Mouse (Mus musculus) forebrain, embryonic 15.5 days (tissue): ENCODE results near the gene Mpg. TPM values are rescaled to one million over a fixed set of nuclear protein-coding genes. Genes with fewer than 3 reads are reported as not detected.

Experiments used
- ATAC-seq: fragments of 200-750 bp; cut with Nextera tagmentation; replicated peaks from 2 replicates; pipeline ENCODE4 v1.8.0; 2017; ENCODE audit warnings: mild to moderate bottlenecking, moderate TSS enrichment, moderate library complexity
- H3K27ac ChIP-seq: fragments of 300-500 bp; sonication (generic); replicated peaks from 2 replicates; pipeline ENCODE4 v1.5.1; 2015; ENCODE audit warnings: mild to moderate bottlenecking, inconsistent platforms
- H3K27me3 ChIP-seq: fragments of 300-500 bp; sonication (generic); 2 replicates; pipeline ENCODE4 v1.6.1; 2015; ENCODE audit warnings: inconsistent platforms
- H3K36me3 ChIP-seq: fragments of 300-500 bp; sonication (generic); 2 replicates; pipeline ENCODE4 v1.6.1; 2015; ENCODE audit warnings: mild to moderate bottlenecking, inconsistent platforms
- H3K4me1 ChIP-seq: fragments of 300-500 bp; sonication (generic); 2 replicates; pipeline ENCODE4 v1.6.1; 2015; ENCODE audit warnings: inconsistent platforms
- H3K4me2 ChIP-seq: fragments of 300-500 bp; sonication (generic); replicated peaks from 2 replicates; pipeline ENCODE4 v1.6.1; 2015; ENCODE audit warnings: mild to moderate bottlenecking, inconsistent platforms
- H3K4me3 ChIP-seq: fragments of 300-500 bp; sonication (generic); 2 replicates; pipeline ENCODE4 v1.5.1; 2015; ENCODE audit warnings: mild to moderate bottlenecking, inconsistent platforms
- H3K9ac ChIP-seq: fragments of 300-500 bp; sonication (generic); replicated peaks from 2 replicates; pipeline ENCODE4 v1.6.1; 2015; ENCODE audit warnings: mild to moderate bottlenecking, inconsistent platforms
- H3K9me3 ChIP-seq: fragments of 300-500 bp; sonication (generic); 2 replicates; pipeline ENCODE4 v1.6.1; 2016; ENCODE audit warnings: inconsistent platforms
- WGBS: fragments of 180-500 bp; shearing (Covaris S2); methylation state at CpG from one replicate; pipeline ENCODE4 v1.1.7; 2015; ENCODE audit warnings: mixed read lengths; 5-methylcytosine and 5-hydroxymethylcytosine counted together
- polyA plus RNA-seq: library from polyadenylated mRNA; unstranded; fragments of >200 nt; fragmentation: Nextera tagmentation; extraction: Ambion mirVana; gene quantifications from 2 replicates; pipeline ENCODE4 v1.2.1, GENCODE M21; 2015

Gene Mpg
- 33.5 and 33.8 TPM in 2 replicates for polyA plus RNA-seq

DNA sequence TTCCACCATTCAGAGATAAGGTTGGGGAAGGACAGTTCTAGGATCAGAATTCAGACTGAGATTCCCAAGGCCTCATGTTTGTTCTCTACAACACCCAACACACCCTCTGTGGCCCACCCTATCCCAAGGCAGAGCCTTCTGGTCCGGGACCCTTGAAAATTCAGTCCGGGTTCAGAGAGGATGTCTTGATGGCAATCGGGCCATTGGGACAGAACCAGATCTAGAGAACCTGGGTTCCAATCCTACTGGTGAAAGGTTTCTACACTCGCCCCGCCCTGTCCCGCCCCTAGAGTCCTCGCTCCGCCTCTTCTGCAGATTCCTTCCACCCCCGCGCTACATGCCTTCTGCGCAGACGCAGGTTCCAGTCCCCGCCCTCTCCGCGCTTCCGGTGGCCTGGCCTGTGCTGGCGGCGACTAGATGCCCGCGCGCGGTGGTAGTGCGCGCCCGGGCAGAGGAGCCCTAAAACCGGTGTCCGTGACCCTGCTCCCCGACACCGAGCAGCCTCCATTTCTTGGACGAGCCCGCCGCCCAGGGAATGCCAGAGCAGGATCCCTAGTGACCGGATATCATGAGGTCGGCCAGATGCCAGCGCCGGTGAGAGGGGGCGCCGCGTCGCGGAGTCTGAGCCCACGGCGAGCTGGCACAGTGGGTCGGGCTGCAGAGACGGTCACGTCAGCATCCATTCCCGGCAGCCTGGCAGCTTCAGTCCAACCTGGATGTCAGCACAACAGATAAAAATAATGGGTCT, at the start of gene Mpg:
Mpg (plus strand) TSS at position 382 of the 748 bp plus-strand sequence.
- Histone ChIP-seq H3K36me3 (peaks cover 1% of the 10 kb centered on the region; the same call in 1 of the 2 replicates), H3K9me3 (no peaks in the 10 kb centered on the region), H3K4me2 (peak within 1 kb of the TSS; percentile 73), H3K4me1 (peaks cover 52% of the 10 kb centered on the region), H3K9ac (peak within 1 kb of the TSS; percentile 74), H3K27me3 (peaks cover 21% of the 10 kb centered on the region), H3K27ac (peak within 1 kb of the TSS; percentile 73), H3K4me3 (peak within 1 kb of the TSS; percentile 65)
- 4% methylated on average over 47 of the region's 47 CpGs for WGBS
- peak; percentile 81 for ATAC-seq

DNA sequence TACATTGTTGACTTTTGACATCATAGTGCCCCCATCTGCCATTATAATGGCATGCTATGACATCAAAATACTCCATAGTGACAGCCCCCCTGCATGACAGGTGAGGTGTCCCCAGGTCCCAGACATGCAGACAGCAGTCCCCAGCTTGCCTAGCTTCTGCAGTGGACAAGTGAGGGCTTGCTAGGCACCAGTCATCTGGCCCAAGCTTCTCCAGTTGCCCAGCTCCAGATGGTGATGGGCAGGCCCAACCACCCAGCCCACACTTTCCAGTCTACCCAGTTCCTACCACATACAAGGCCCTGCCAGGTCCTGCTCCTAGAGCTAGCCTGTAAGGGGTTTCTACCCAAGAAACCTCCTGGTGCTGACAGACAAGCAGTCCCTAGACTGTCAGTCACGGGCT, 47.8 kb upstream of the Mpg start:
- H3K4me1 ChIP-seq: 0 out of 2 replicates have a peak, but pooled peaks cover 7% of the 10 kb centered on the region
- no peak for ATAC-seq
- no peaks in the 10 kb centered on the region; the same call in 1 of the 2 replicates for H3K27me3 ChIP-seq
- no peak overlapping the region for H3K27ac ChIP-seq
- H3K36me3 ChIP-seq: no peaks in the 10 kb centered on the region
- no peaks in the 10 kb centered on the region for H3K9me3 ChIP-seq
- H3K4me3 ChIP-seq: no peak overlapping the region
- no peak overlapping the region for H3K9ac ChIP-seq
- 78% methylated on average over 1 of the region's 1 CpGs for WGBS
- no peak overlapping the region for H3K4me2 ChIP-seq

DNA sequence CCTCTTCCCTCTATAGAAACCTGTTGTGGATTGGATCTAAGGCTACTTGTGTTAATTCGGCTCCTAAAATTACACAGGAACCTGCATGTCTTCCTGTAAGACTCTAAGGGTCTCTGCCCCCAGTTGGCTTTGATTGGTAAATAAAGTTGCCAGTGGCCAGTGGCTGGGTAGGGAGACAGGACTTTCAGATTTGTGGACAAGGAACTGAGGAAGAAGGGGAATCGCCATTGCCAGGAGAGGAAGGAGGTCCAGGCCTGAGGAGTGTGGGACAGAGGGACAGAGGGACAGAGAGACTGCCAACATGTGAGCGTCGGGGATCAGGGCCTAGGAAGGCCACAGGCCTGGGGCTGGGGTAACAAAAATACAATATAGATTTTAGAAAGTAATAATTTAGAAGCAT, 45.1 kb upstream of the Mpg start:
- no peak overlapping the region for H3K27ac ChIP-seq
- no peaks in the 10 kb centered on the region; the same call in 1 of the 2 replicates for H3K27me3 ChIP-seq
- H3K9me3 ChIP-seq: no peaks in the 10 kb centered on the region
- WGBS: 89% methylated on average over 4 of the region's 4 CpGs
- H3K4me1 ChIP-seq: 0 out of 2 replicates have a peak, but pooled peaks cover 7% of the 10 kb centered on the region
- no peak overlapping the region for H3K4me3 ChIP-seq
- no peak overlapping the region for H3K9ac ChIP-seq
- no peaks in the 10 kb centered on the region for H3K36me3 ChIP-seq
- ATAC-seq: no peak
- no peak overlapping the region for H3K4me2 ChIP-seq

DNA sequence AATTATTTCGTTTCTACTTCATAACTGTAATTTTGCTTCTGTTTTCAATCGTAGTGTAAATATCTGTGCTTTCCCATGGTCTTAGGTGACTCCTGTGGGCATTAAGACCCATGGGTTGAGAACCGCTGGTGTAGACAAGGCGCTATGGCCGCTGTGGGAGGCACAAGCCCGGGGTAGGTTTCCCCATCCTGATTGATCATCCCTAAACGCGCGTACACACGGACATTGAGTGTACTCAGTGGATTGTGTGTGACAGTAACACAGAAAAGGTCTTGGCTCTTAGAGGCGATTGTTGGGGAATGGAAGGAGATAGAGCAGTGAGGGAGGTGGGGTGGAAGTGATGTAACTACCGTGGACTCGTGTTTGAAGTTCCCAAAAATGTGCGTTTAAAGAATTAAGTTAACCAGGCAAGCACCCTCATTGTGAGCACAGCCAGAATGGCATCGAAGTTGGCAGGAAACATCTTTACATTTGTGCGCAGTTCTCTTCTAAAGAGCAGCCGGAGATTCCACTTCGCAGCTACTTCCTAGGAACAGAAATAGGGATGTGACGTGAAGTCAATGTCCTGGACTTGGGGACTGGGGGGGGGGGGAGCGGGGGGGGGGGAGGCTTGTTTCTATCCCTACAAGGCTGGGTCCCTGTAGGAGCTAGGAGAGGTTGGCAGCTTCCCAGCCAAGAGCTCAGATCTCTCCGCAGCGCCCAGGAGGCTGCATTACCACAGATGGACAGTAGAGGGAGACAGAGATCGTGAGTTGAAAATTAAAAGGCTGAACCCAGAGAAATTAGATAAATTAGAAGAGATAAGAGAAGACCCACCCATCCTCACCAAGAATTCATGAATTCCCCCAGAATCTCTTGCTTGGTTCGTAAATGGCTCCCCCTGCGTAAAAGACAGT, 44.1 kb upstream of the Mpg start:
- 0 out of 2 replicates have a peak, but pooled peaks cover 7% of the 10 kb centered on the region for H3K4me1 ChIP-seq
- H3K4me3 ChIP-seq: no peak overlapping the region
- 49% methylated on average over 23 of the region's 25 CpGs for WGBS
- ATAC-seq: peak; percentile 87
- 0 out of 2 replicates have a peak overlapping the region, but pooled peaks have one; percentile 17 for H3K4me2 ChIP-seq
- 0 out of 2 replicates have a peak overlapping the region, but pooled peaks have one; percentile 11 for H3K27ac ChIP-seq
- H3K9ac ChIP-seq: no peak overlapping the region
- no peaks in the 10 kb centered on the region; the same call in 1 of the 2 replicates for H3K27me3 ChIP-seq
- no peaks in the 10 kb centered on the region for H3K36me3 ChIP-seq
- H3K9me3 ChIP-seq: no peaks in the 10 kb centered on the region

DNA sequence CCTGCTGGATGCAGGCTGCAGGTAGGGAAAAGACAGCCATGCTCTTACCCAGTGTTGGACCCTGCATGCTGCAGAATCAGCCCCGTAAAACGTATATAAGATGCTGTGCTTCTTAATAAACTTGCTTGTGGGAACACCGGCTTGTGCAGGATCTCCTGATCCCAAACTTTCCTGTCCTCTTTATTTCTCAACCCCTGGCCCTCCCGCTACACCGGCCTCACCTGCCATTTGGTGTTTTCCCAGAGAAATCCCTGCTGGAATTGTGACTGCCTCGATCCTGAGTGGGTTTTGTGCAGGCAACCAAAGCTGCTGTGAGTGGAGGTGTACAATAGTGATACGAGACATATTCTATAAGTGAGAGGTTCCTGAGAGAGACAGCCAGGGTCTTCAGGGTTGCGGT, 41.8 kb upstream of the Mpg start:
- WGBS: 92% methylated on average over 8 of the region's 8 CpGs
- ATAC-seq: no peak

DNA sequence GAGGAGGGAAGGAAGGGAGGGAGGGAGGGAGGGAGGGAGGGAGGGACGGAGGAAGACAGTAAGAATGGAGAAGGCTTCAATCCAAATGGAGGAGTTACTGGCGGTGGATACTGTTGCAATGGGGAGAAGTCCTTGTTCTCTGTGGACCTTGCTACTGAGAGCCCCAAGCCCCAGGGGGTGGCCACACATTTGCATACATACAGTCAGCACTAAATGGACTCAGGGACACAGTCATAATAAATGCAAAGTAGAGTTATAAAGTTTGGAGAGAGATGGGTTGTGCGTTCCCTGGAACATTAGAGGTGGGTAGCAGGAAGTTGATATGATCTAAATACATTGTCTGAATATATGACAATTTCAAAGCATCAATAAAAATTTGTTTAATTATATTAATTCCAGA, 40.3 kb upstream of the Mpg start:
- H3K4me3 ChIP-seq: no peak overlapping the region
- no peak overlapping the region for H3K9ac ChIP-seq
- 85% methylated on average over 3 of the region's 3 CpGs for WGBS
- no peak overlapping the region for H3K4me2 ChIP-seq
- no peaks in the 10 kb centered on the region; the same call in 1 of the 2 replicates for H3K27me3 ChIP-seq
- 0 out of 2 replicates have a peak, but pooled peaks cover 7% of the 10 kb centered on the region for H3K4me1 ChIP-seq
- ATAC-seq: no peak
- no peaks in the 10 kb centered on the region for H3K9me3 ChIP-seq
- no peaks in the 10 kb centered on the region for H3K36me3 ChIP-seq
- H3K27ac ChIP-seq: no peak overlapping the region

More for the DNA sequence above, 41.8 kb upstream of the Mpg start:
- no peak overlapping the region for H3K4me2 ChIP-seq
- H3K27ac ChIP-seq: no peak overlapping the region
- 0 out of 2 replicates have a peak, but pooled peaks cover 7% of the 10 kb centered on the region for H3K4me1 ChIP-seq
- no peaks in the 10 kb centered on the region; the same call in 1 of the 2 replicates for H3K27me3 ChIP-seq
- no peak overlapping the region for H3K4me3 ChIP-seq
- no peaks in the 10 kb centered on the region for H3K36me3 ChIP-seq
- H3K9ac ChIP-seq: no peak overlapping the region
- H3K9me3 ChIP-seq: no peaks in the 10 kb centered on the region

DNA sequence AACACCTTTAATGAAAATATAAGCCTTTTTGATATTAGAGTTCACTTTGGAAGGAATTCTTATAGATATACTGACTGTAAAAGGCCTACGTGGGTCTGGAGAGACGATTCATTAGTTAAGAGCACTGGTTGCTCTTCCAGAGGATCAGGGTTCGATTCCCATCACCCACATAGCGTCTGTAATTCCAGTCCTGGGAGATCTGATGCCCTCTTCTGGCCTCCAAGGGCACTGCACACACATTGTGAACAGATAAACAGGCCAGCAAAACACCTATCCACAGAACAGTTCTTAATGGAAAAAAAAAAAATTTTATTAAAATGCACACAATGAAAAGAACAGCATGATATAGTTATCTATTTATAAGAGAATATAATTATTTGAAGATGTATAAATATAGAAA, 39.0 kb upstream of the Mpg start:
- Histone ChIP-seq H3K36me3 (no peaks in the 10 kb centered on the region), H3K4me2 (no peak overlapping the region), H3K4me1 (0 out of 2 replicates have a peak, but pooled peaks cover 3% of the 10 kb centered on the region), H3K9ac (no peak overlapping the region), H3K9me3 (no peaks in the 10 kb centered on the region), H3K27ac (no peak overlapping the region), H3K27me3 (no peaks in the 10 kb centered on the region), H3K4me3 (no peak overlapping the region)
- ATAC-seq: no peak
- 91% methylated on average over 4 of the region's 4 CpGs for WGBS

DNA sequence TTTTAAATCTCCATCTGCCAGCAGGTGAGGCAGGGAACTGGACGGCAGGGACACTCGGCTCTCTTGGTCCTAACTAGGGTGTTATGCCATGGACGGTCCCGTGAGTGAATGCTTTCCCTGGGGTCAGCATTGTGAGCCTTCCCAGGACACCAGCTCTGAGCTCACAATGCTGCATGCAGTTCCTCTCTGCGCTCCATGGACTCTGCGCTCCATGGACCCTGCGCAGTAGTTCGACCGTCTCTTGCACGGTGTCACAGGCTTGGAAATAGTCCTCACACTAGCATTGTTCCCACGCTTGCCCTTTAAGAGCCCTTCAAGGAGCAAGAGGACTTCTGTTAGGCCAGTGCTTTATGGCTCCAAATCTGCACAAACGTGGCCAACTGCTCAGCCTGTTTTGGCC, 37.4 kb upstream of the Mpg start:
- Histone ChIP-seq H3K4me3 (no peak overlapping the region), H3K9me3 (no peaks in the 10 kb centered on the region), H3K4me1 (no peaks in the 10 kb centered on the region), H3K27ac (no peak overlapping the region), H3K36me3 (no peaks in the 10 kb centered on the region), H3K4me2 (no peak overlapping the region), H3K27me3 (no peaks in the 10 kb centered on the region), H3K9ac (no peak overlapping the region)
- WGBS: 84% methylated on average over 12 of the region's 12 CpGs
- no peak for ATAC-seq

DNA sequence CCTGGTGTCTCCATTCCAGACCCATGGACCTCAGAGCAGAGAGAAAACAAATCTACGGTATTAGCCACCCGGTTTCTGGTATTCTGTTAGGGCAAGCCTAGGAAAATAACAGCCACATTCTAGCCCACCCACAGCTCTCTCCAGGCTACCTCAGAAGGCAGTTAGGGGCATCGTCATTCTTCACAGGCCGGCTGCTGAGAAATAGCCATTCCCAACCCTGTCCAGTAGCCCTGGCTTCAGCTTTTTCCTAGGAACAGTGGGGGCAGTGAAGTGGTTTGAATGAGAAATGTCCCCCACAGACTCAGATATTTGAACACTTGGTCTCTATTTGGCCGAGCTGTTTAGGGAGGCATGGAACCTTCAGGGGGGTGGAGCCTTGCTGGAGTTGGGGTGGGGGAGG, 36.9 kb upstream of the Mpg start:
- no peaks in the 10 kb centered on the region for H3K27me3 ChIP-seq
- no peaks in the 10 kb centered on the region for H3K4me1 ChIP-seq
- no peak overlapping the region for H3K4me3 ChIP-seq
- H3K9me3 ChIP-seq: no peaks in the 10 kb centered on the region
- no peak for ATAC-seq
- no peaks in the 10 kb centered on the region for H3K36me3 ChIP-seq
- no peak overlapping the region for H3K27ac ChIP-seq
- H3K9ac ChIP-seq: no peak overlapping the region
- WGBS: 68% methylated on average over 5 of the region's 5 CpGs
- no peak overlapping the region for H3K4me2 ChIP-seq

DNA sequence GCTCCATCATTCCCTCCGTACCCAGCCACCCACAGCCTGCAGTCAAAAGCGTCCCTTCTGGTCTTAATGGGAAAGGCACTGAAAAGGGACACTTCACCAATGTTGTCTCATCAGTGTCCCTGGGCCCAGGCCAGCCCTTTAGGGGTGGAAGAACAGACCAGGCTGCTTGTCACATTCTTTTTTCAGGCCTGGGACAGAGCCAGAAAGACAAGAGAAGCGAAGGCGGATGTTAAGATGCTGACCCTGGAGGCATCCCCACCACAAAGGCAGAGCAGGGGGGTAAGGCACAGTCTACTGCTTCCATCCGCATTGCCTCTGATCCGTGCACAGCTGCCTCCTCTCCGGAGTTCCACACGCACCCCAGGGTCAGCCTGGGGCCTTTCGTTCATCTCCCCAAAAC, 36.2 kb upstream of the Mpg start:
- no peak for ATAC-seq
- H3K36me3 ChIP-seq: no peaks in the 10 kb centered on the region
- no peaks in the 10 kb centered on the region for H3K27me3 ChIP-seq
- H3K4me1 ChIP-seq: no peaks in the 10 kb centered on the region
- H3K9ac ChIP-seq: no peak overlapping the region
- H3K4me2 ChIP-seq: no peak overlapping the region
- 74% methylated on average over 9 of the region's 9 CpGs for WGBS
- H3K9me3 ChIP-seq: no peaks in the 10 kb centered on the region
- H3K4me3 ChIP-seq: no peak overlapping the region
- H3K27ac ChIP-seq: no peak overlapping the region

DNA sequence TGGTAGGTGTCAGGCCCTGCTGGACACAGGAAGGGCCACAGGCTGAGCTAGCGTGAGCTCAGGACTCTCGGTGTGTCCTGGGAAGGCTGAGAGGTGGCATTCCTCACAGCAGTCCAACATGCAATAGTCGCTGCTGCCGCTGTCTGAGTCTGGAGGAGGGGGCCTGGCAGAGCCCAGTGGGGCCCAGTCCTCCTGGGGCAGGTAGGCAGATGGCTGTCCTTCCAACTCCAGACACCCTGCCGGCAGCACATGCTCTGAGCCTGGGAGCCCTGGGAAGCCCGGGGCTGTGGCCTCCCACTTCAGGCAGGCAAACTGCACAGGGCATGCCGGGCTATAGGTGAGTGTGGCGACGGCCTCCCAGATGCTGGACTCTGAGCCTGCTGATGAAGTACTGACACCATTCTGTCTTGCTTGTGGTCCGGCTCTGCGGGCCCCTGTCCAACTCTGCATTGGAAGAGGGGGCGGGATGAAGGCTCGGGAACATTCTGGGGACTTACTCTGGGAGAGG, 35.6 kb upstream of the Mpg start:
- H3K9ac ChIP-seq: no peak overlapping the region
- 82% methylated on average over 13 of the region's 13 CpGs for WGBS
- no peak overlapping the region for H3K4me2 ChIP-seq
- H3K27me3 ChIP-seq: no peaks in the 10 kb centered on the region
- no peaks in the 10 kb centered on the region for H3K36me3 ChIP-seq
- ATAC-seq: no peak
- no peaks in the 10 kb centered on the region for H3K4me1 ChIP-seq
- H3K4me3 ChIP-seq: no peak overlapping the region
- no peak overlapping the region for H3K27ac ChIP-seq
- no peaks in the 10 kb centered on the region for H3K9me3 ChIP-seq

DNA sequence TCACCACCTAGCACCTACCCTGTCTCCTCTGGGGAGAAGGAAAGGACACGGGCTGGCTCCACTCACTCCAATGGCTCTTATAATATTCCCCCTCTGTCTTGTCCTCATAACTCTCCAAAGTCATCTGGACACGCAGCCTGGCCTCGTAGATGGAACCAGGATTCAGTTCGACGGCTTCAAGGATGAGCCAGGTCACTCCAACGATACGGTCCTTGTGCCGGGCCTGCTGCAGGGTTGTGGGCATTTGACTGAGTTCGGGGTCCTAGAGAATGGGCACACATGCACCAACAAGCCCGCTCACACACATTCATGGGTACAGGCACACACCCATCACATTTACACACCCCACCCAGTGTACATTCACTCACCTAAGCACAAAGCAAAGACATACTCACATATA, 33.1 kb upstream of the Mpg start:
- ATAC-seq: no peak
- no peaks in the 10 kb centered on the region for H3K36me3 ChIP-seq
- no peak overlapping the region for H3K4me2 ChIP-seq
- H3K9me3 ChIP-seq: no peaks in the 10 kb centered on the region
- H3K4me3 ChIP-seq: no peak overlapping the region
- H3K27ac ChIP-seq: no peak overlapping the region
- H3K9ac ChIP-seq: no peak overlapping the region
- WGBS: 94% methylated on average over 10 of the region's 10 CpGs
- H3K4me1 ChIP-seq: no peaks in the 10 kb centered on the region
- H3K27me3 ChIP-seq: no peaks in the 10 kb centered on the region
